Mouse (Mus musculus) liver, embryonic 15.5 days (tissue): ENCODE results near the gene Rab43. TPM values are rescaled to one million over a fixed set of nuclear protein-coding genes. Genes with fewer than 3 reads are reported as not detected.

Source experiments
- ATAC-seq: fragments of 200-750 bp; cut with Nextera tagmentation; 2 replicates; pipeline ENCODE4 v1.8.0; 2017; ENCODE audit warnings: moderate number of reproducible peaks, mild to moderate bottlenecking, moderate library complexity; ENCODE audit not compliant: insufficient read depth
- H3K27ac ChIP-seq: fragments of 300-500 bp; sonication (generic); replicated peaks from 2 replicates; pipeline ENCODE4 v1.5.1; 2015; ENCODE audit warnings: mild to moderate bottlenecking, inconsistent platforms
- H3K27me3 ChIP-seq: fragments of 300-500 bp; sonication (generic); 2 replicates; pipeline ENCODE4 v1.6.1; 2015; ENCODE audit warnings: mild to moderate bottlenecking, inconsistent platforms
- H3K36me3 ChIP-seq: fragments of 300-500 bp; sonication (generic); replicated peaks from 2 replicates; pipeline ENCODE4 v1.6.1; 2015; ENCODE audit warnings: moderate library complexity, mild to moderate bottlenecking, inconsistent platforms
- H3K4me1 ChIP-seq: fragments of 300-500 bp; sonication (generic); replicated peaks from 2 replicates; pipeline ENCODE4 v1.6.1; 2015; ENCODE audit warnings: inconsistent platforms
- H3K4me2 ChIP-seq: fragments of 300-500 bp; sonication (generic); 2 replicates; pipeline ENCODE4 v1.6.1; 2015; ENCODE audit warnings: moderate library complexity, mild to moderate bottlenecking, inconsistent platforms
- H3K4me3 ChIP-seq: fragments of 300-500 bp; sonication (generic); replicated peaks from 2 replicates; pipeline ENCODE4 v1.5.1; 2015; ENCODE audit warnings: mild to moderate bottlenecking, inconsistent platforms
- H3K9ac ChIP-seq: fragments of 300-500 bp; sonication (generic); 2 replicates; pipeline ENCODE4 v1.6.1; 2015; ENCODE audit warnings: moderate library complexity, mild to moderate bottlenecking, inconsistent platforms
- H3K9me3 ChIP-seq: fragments of 300-500 bp; sonication (generic); replicated peaks from 2 replicates; pipeline ENCODE4 v1.6.1; 2016; ENCODE audit warnings: inconsistent platforms
- WGBS: fragments of 180-500 bp; shearing (Covaris S2); methylation state at CpG from one replicate; pipeline ENCODE4 v1.1.7; 2015; ENCODE audit warnings: mixed read lengths; ENCODE audit not compliant: insufficient replicate concordance; 5-methylcytosine and 5-hydroxymethylcytosine counted together
- polyA plus RNA-seq: library from polyadenylated mRNA; unstranded; fragments of >200 nt; fragmentation: Nextera tagmentation; extraction: Ambion mirVana; gene quantifications from 2 replicates; pipeline ENCODE4 v1.2.1, GENCODE M21; 2015

Rab43 gene
- polyA plus RNA-seq, 1 experiment from 2014 or later: 33.2 TPM

DNA sequence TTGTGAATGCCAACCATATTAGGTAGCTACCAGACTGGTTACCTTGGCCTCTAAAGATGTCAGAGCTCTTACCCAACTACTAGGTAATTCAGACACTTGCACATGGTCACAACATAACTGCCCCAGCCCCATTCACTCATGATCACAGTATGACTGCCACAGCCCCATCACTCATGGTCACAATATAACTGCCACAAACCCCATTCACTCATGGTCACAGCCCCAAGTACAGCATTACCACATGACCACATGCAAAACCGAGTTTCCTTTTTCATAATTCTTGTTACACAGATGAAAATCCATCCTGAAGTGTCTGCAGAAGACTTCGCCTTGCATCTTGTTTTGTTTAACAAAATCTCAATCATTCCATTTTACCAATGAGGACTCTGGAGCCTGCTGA is 63.9 kb downstream of the Rab43 start:
- H3K4me2 ChIP-seq: no peak overlapping the region
- no peak overlapping the region for H3K4me3 ChIP-seq
- H3K27ac ChIP-seq: 0 out of 2 replicates have a peak overlapping the region, but pooled peaks have one; percentile 31
- no peaks in the 10 kb centered on the region for H3K36me3 ChIP-seq
- 57% methylated on average over 2 of the region's 2 CpGs for WGBS
- H3K9me3 ChIP-seq: no peaks in the 10 kb centered on the region
- no peak for ATAC-seq
- H3K4me1 ChIP-seq: peaks cover 54% of the 10 kb centered on the region
- H3K27me3 ChIP-seq: peaks cover 7% of the 10 kb centered on the region
- H3K9ac ChIP-seq: no peak overlapping the region

DNA sequence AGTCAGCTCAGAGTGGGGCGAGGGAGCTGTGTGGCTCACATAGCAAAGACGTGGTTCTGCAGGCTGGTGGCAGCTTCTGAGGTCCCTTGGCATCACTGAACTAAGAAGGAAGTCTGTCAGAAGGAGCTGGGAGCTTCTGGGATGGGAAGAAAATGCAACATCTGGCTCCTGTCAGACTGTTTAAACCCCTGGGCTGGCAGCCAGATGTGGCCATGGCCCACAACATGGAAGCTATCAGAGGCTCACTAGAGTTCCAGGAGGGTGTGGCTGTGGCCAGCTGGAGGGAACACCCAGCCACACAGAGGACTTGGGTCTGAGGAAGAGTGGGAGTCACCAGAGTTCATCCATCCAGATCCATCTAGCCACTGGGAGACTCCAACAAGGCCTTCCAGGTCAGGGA is 65.1 kb downstream of the Rab43 start:
- Histone ChIP-seq H3K9me3 (no peaks in the 10 kb centered on the region), H3K27ac (peak overlapping the region; percentile 66), H3K4me1 (peaks cover 66% of the 10 kb centered on the region), H3K4me2 (peak overlapping the region; percentile 45), H3K27me3 (peaks cover 6% of the 10 kb centered on the region), H3K36me3 (no peaks in the 10 kb centered on the region), H3K9ac (no peak overlapping the region), H3K4me3 (no peak overlapping the region)
- 70% methylated on average over 2 of the region's 2 CpGs for WGBS
- ATAC-seq: peak; percentile 81

DNA sequence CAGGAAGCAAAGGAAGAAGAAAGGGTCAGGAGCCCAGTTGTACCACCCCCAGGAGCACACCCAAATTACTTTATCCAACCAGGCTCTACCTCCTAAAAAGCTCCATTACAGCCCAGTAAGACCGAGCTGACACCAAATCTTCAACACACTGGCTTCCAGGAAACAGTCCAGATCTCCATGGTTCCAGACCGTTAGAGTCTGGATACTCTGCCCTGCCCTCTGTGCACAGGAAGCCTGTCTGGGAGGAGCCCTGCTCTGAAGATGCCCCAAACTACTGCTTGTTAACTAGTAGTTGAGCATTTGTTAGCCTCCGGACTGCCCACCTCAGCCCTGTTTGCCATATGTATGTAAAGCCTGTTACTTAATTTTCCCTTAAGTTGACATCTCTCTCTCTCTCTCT is 65.9 kb downstream of the Rab43 start:
- Histone ChIP-seq H3K27ac (peak overlapping the region; percentile 66), H3K4me2 (no peak overlapping the region), H3K9ac (no peak overlapping the region; the same call in 1 of the 2 replicates), H3K4me1 (peaks cover 73% of the 10 kb centered on the region), H3K4me3 (no peak overlapping the region), H3K9me3 (no peaks in the 10 kb centered on the region), H3K27me3 (no peaks in the 10 kb centered on the region; the same call in 1 of the 2 replicates), H3K36me3 (no peaks in the 10 kb centered on the region)
- no peak for ATAC-seq
- 39% methylated on average over 3 of the region's 3 CpGs for WGBS

GRCm38 (mm10) chr6:87745301-87745700 is 66.7 kb downstream of the Rab43 start:
- 20% methylated on average over 1 of the region's 1 CpGs for WGBS
- no peak overlapping the region for H3K9ac ChIP-seq
- no peaks in the 10 kb centered on the region; the same call in 1 of the 2 replicates for H3K27me3 ChIP-seq
- peaks cover 81% of the 10 kb centered on the region for H3K4me1 ChIP-seq
- no peak overlapping the region for H3K4me2 ChIP-seq
- H3K9me3 ChIP-seq: no peaks in the 10 kb centered on the region
- H3K36me3 ChIP-seq: no peaks in the 10 kb centered on the region
- ATAC-seq: no peak
- 0 out of 2 replicates have a peak overlapping the region, but pooled peaks have one; percentile 66 for H3K27ac ChIP-seq
- no peak overlapping the region for H3K4me3 ChIP-seq

- Histone ChIP-seq H3K9me3 (no peaks in the 10 kb centered on the region), H3K4me1 (peaks cover 87% of the 10 kb centered on the region), H3K4me3 (no peak overlapping the region), H3K4me2 (no peak overlapping the region), H3K27ac (0 out of 2 replicates have a peak overlapping the region, but pooled peaks have one; percentile 66), H3K9ac (no peak overlapping the region), H3K36me3 (no peaks in the 10 kb centered on the region), H3K27me3 (no peaks in the 10 kb centered on the region)
- 43% methylated on average over 3 of the region's 3 CpGs for WGBS
- no peak for ATAC-seq
Measured at GRCm38 (mm10) chr6:87744632-87745031, 67.3 kb downstream of the Rab43 start.

GRCm38 (mm10) chr6:87743281-87743680 is 68.7 kb downstream of the Rab43 start:
- Histone ChIP-seq H3K9ac (no peak overlapping the region), H3K4me1 (peaks cover 90% of the 10 kb centered on the region), H3K4me3 (no peak overlapping the region), H3K36me3 (no peaks in the 10 kb centered on the region), H3K4me2 (no peak overlapping the region), H3K9me3 (no peaks in the 10 kb centered on the region), H3K27me3 (no peaks in the 10 kb centered on the region), H3K27ac (0 out of 2 replicates have a peak overlapping the region, but pooled peaks have one; percentile 14)
- WGBS: 80% methylated on average over 5 of the region's 5 CpGs
- ATAC-seq: no peak

DNA sequence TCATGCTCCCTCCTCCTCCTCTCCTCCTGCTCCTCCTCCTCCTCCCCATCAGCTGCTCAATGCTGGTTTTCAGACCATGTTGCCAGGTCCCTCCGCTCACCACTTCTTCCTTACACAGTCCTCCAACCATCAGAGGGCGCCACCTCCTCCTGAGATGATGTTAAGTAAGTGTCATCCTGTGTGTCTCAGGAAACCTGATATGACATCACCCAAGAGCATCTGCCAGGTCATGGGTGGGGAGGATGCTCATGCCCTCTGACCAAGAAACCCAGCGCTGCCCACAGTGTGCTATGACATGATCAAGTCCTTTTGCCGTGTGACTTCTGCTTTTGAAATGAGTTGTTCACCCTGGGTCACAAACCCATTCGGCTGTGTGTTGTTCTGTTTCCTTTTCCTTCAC is 69.2 kb downstream of the Rab43 start:
- Histone ChIP-seq H3K36me3 (no peaks in the 10 kb centered on the region), H3K9ac (no peak overlapping the region), H3K27me3 (no peaks in the 10 kb centered on the region), H3K4me3 (no peak overlapping the region), H3K27ac (no peak overlapping the region), H3K4me1 (peaks cover 91% of the 10 kb centered on the region), H3K4me2 (no peak overlapping the region), H3K9me3 (no peaks in the 10 kb centered on the region)
- no peak for ATAC-seq
- WGBS: 76% methylated on average over 5 of the region's 5 CpGs

- H3K4me1 ChIP-seq: peaks cover 88% of the 10 kb centered on the region
- no peak overlapping the region for H3K4me2 ChIP-seq
- ATAC-seq: no peak
- H3K27me3 ChIP-seq: no peaks in the 10 kb centered on the region
- H3K4me3 ChIP-seq: no peak overlapping the region
- H3K9me3 ChIP-seq: no peaks in the 10 kb centered on the region
- 41% methylated on average over 8 of the region's 8 CpGs for WGBS
- H3K36me3 ChIP-seq: no peaks in the 10 kb centered on the region
- no peak overlapping the region for H3K27ac ChIP-seq
- no peak overlapping the region for H3K9ac ChIP-seq
Measured at GRCm38 (mm10) chr6:87741978-87742377, 70.0 kb downstream of the Rab43 start.

DNA sequence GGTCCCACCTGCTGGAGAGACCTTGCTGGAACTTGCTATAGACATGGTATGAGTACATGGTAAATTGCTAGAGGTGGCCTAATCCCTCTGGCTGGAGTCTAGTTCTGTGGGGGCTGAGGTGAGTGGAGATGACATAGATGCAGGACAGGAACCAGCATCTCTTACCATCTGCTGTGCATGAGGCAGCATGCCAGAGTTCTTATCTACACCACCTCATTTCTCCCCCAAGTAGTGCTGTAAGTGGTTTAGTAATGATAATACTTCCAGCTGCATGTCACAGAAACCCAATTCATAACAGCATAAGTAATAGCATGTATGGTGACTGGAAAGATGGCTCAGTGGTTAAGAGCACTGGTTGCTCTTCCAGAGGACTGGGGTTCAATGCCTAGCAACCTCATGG is 71.5 kb downstream of the Rab43 start:
- Histone ChIP-seq H3K27me3 (peaks cover 12% of the 10 kb centered on the region), H3K36me3 (no peaks in the 10 kb centered on the region), H3K27ac (peak overlapping the region; percentile 86), H3K4me2 (peak overlapping the region; percentile 39), H3K9ac (peak overlapping the region; percentile 12; the same call in 1 of the 2 replicates), H3K4me3 (no peak overlapping the region), H3K4me1 (peaks cover 73% of the 10 kb centered on the region), H3K9me3 (no peaks in the 10 kb centered on the region)
- ATAC-seq: peak; percentile 94

DNA sequence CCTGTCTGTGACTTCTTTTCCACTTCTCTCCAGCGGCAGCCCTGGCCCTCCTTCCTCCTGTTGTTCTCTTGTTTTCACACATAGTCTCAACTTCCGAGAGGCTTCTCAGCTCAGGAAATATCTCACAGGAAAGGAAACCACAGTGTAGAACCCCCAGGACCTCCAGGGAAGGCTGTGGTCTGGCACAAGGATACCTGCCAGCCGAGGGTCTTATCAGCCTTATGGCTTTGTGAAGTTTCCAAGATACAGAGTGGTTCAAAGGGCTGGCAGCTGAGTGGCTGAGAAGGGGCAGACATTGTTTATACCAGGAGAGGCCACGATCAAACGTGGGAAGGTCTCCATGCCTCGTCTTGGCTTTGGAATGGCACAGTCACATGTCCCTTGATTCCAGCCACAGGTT is 72.1 kb downstream of the Rab43 start:
- peak overlapping the region; percentile 9; the same call in 1 of the 2 replicates for H3K9ac ChIP-seq
- peaks cover 67% of the 10 kb centered on the region for H3K4me1 ChIP-seq
- ATAC-seq: peak; percentile 14; the same call in 1 of the 2 replicates
- H3K36me3 ChIP-seq: no peaks in the 10 kb centered on the region
- peak overlapping the region; percentile 86 for H3K27ac ChIP-seq
- H3K4me3 ChIP-seq: no peak overlapping the region
- H3K27me3 ChIP-seq: peaks cover 18% of the 10 kb centered on the region
- 12% methylated on average over 6 of the region's 6 CpGs for WGBS
- H3K4me2 ChIP-seq: peak overlapping the region; percentile 39
- no peaks in the 10 kb centered on the region for H3K9me3 ChIP-seq
